Mouse (Mus musculus) olfactory bulb, adult 2 months (tissue): ENCODE data around the gene Gnai2. TPM values are rescaled to one million over a fixed set of nuclear protein-coding genes. Genes with fewer than 3 reads are reported as not detected.

ENCODE experiments used
- H3K27ac ChIP-seq: fragments of 200-500 bp; 2 replicates; pipeline ENCODE4 v1.5.1; 2012; ENCODE audit warnings: low read depth, low read length; ENCODE audit not compliant: insufficient read depth
- H3K4me1 ChIP-seq: fragments of 200-500 bp; 2 replicates; pipeline ENCODE4 v1.6.1; 2012; ENCODE audit warnings: low read length; ENCODE audit not compliant: control insufficient read depth, insufficient read depth
- H3K4me3 ChIP-seq: fragments of 200-500 bp; 2 replicates; pipeline ENCODE4 v1.5.1; 2012; ENCODE audit warnings: mild to moderate bottlenecking, low read depth, low read length, moderate library complexity; ENCODE audit not compliant: insufficient read depth
- CTCF ChIP-seq: fragments of 200-500 bp; IDR thresholded peaks from 2 replicates; pipeline ENCODE4 v1.5.1; 2012; ENCODE audit warnings: low read depth, mild to moderate bottlenecking, low read length, moderate library complexity; ENCODE audit not compliant: insufficient read depth
- POLR2A ChIP-seq: fragments of 200-500 bp; IDR thresholded peaks from 2 replicates; pipeline ENCODE4 v1.6.1; 2012; ENCODE audit warnings: mild to moderate bottlenecking, low read depth, low read length, moderate library complexity; ENCODE audit not compliant: insufficient read depth
- WGBS: fragments of 180-500 bp; shearing (Covaris S2); methylation state at CpG from one replicate; pipeline ENCODE4 v1.1.7; 2018; 5-methylcytosine and 5-hydroxymethylcytosine counted together
- polyA plus RNA-seq: library from polyadenylated mRNA; stranded (reverse); fragments of >200 nt; gene quantifications from 2 replicates; pipeline ENCODE4 v1.2.4, GENCODE M21; 2012; ENCODE audit warnings: low replicate concordance; ENCODE audit not compliant: missing spikeins, insufficient read depth, insufficient read length

Gene Gnai2
- polyA plus RNA-seq, 1 experiment = 1,429 TPM

DNA sequence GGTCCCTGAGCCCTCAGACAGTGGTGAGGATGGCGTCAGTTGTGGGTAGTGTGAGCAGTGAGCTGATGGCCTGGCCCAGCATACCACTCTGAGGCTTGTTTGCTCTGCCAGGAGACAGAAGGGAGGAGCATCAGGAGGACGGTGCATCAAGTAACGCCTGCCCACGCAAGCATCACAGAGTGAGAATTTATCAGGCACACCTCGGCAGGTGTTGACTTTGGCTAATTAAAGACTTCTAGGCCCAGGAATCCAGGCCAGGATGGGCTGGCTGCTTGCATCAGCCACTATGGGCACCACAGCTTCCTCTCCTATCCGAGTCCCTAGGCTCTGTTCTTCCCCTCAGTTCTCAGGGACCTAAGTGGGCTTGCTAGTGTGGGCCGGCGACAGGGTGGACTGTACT is 27.2 kb upstream of the Gnai2 start:
- Histone ChIP-seq H3K27ac (no peak overlapping the region), H3K4me3 (no peak overlapping the region), H3K4me1 (peaks cover 14% of the 10 kb centered on the region; the same call in 1 of the 2 replicates)
- WGBS = 80% methylated on average over 8 of the region's 8 CpGs
- no peak for TF ChIP-seq CTCF
- no peak for TF ChIP-seq POLR2A

DNA sequence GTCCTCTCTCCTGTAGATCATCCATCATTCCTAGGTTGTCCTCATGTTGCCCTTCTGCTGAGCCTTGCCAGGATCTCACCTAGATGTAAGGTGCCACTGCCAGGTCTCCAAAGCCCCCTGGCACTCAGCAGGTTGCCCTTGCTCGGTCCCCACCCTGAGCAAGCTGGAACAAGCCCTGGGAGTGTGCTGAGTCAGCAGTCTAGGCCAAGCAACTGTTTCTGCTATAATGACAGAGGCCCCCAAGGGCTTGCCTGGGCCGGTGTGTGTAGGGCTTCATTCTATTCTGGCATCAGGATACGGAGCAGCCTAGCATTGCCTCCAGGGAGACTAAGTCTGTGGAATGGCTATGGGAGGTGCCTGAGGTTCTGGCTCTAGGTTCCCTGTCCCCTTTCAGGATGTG is 25.6 kb upstream of the Gnai2 start:
- Histone ChIP-seq H3K4me3 (no peak overlapping the region), H3K27ac (no peak overlapping the region), H3K4me1 (0 out of 2 replicates have a peak, but pooled peaks cover 4% of the 10 kb centered on the region)
- 42% methylated on average over 3 of the region's 3 CpGs for WGBS
- TF ChIP-seq CTCF = no peak
- no peak for TF ChIP-seq POLR2A

DNA sequence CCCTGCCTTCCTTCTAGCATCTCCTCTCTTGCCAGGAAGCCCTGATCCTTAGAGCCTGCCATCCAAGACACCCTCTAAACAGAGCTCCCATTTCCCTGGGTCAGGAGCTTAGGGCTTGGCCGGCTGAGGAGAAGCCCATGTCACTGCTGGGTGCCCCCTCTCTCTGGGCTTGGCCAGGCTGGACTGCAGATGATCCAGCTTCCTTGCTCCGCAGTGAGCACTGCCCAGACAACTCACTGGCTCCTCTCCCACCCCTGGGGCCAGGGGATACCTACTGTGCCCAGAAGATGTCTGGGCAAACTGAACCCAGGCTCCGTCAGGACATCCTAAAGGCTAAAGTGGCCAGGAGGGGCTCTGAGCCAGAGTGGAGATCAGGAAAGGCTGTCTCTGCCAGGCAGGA is 24.8 kb upstream of the Gnai2 start:
- Histone ChIP-seq H3K27ac (0 out of 2 replicates have a peak overlapping the region, but pooled peaks have one; percentile 29), H3K4me3 (no peak overlapping the region), H3K4me1 (0 out of 2 replicates have a peak, but pooled peaks cover 4% of the 10 kb centered on the region)
- TF ChIP-seq CTCF (no peak), POLR2A (no peak)
- 72% methylated on average over 3 of the region's 3 CpGs for WGBS

DNA sequence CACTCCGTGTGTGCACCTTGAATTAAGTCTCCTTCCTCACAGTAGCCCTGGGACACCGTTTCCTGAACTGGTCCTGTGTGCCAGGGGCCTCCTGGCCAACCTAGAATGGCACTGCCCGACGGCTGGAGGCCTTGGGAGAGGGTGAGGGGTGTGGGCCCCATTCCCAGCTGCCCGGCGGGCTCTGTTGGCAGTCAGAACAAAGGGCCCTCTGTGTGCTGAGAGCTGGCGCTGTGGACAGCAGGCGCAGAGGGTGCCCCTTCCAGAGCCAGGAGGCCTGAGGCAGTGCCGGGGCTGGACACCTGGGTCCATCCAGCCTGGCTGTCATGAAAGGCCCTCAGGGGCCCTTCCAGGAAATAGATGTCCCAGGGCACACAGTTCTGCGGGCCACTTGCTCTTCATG is 24.4 kb upstream of the Gnai2 start:
- WGBS = 57% methylated on average over 10 of the region's 10 CpGs

DNA sequence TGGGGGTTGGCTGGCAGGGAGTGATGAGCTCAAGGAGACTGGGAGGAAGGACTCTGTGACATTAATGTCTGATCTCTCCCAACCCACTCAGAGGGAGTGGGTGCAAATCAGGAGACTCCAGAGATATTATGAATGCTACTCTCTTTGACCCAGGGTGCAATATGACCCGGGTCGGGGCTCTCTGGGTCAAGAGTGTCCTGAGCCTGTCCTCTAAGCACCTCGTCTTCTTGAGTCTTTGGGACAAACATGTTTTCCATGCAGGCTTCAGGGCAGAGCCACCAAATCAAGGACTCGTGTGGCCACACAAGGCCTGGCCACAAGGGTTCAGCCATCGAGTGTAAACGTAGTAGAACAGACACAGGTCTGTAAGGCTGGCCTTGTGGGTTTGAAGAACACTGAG is 22.9 kb upstream of the Gnai2 start:
- H3K27ac ChIP-seq = no peak overlapping the region
- H3K4me3 ChIP-seq = no peak overlapping the region
- 0 out of 2 replicates have a peak, but pooled peaks cover 4% of the 10 kb centered on the region for H3K4me1 ChIP-seq
- TF ChIP-seq POLR2A (no peak), CTCF (no peak)
- WGBS = 89% methylated on average over 6 of the region's 6 CpGs

More for the DNA sequence above, 24.4 kb upstream of the Gnai2 start:
- no peak overlapping the region for H3K4me3 ChIP-seq
- TF ChIP-seq CTCF (no peak), POLR2A (no peak)
- 0 out of 2 replicates have a peak overlapping the region, but pooled peaks have one; percentile 29 for H3K27ac ChIP-seq
- 0 out of 2 replicates have a peak, but pooled peaks cover 4% of the 10 kb centered on the region for H3K4me1 ChIP-seq

DNA sequence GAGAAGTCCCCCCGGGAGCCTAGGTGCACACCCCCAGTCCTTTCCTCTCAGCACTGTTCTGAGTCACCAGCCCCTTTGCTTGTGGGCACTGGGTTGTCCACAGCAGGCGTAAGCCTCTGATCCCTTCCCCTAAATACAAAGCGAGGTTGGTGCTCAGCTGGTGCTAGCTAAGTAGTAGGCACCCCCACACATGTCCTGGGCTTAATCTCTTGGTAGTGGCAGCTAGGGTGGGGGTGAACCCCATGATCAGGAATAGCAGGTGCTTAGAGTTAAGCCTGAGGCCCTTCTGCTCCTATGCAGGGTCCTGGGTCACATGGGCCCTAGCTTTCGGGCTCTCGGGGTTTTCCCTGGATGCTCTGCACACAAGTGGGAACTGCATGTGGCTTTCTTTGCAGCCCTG is 22.0 kb upstream of the Gnai2 start:
- 80% methylated on average over 5 of the region's 5 CpGs for WGBS
- no peak overlapping the region for H3K27ac ChIP-seq
- 0 out of 2 replicates have a peak, but pooled peaks cover 4% of the 10 kb centered on the region for H3K4me1 ChIP-seq
- no peak overlapping the region for H3K4me3 ChIP-seq
- TF ChIP-seq POLR2A = no peak
- no peak for TF ChIP-seq CTCF

DNA sequence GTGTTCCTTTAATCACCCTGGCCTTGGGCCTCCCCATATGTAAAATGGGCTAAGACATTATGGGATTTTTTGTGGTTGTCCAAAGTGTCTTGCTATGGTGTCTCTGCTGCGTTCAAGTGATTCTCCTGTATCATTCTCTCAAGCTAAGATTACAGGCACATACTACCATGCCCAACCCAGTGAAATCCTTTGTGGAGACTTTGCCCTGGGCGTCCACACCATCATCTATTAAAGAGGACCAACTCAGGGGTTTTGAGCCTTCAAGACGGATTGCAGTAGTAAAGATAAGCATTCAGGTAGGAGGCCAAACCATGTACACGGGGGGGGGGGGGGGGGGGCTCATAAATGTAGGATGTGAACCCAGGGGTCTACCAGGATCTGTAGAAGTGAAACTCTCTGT is 19.4 kb upstream of the Gnai2 start:
- TF ChIP-seq CTCF = no peak
- TF ChIP-seq POLR2A = no peak
- no peak overlapping the region for H3K27ac ChIP-seq
- H3K4me3 ChIP-seq = no peak overlapping the region
- peaks cover 8% of the 10 kb centered on the region for H3K4me1 ChIP-seq
- 81% methylated on average over 4 of the region's 4 CpGs for WGBS

DNA sequence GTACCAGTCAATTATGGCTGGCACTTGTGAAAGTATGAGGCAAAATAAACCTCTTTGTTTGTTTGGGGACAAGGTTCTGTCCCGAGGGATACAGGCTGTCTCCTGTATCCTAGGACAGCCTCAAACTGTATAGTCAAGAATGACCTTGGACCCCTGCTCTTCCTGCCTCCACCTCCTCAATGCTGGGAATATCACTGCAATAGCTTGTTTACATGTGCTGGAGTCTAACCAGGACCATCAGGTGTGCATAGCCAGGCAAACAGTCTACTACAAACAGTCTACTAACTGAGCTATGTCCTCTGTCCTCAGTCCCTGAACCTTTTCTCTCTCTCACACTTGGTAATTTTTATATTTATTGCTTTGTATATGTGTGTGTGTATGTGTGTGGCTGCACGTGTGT is 18.3 kb upstream of the Gnai2 start:
- WGBS = 77% methylated on average over 2 of the region's 2 CpGs
- Histone ChIP-seq H3K27ac (no peak overlapping the region), H3K4me1 (peaks cover 8% of the 10 kb centered on the region), H3K4me3 (no peak overlapping the region)
- TF ChIP-seq CTCF (no peak), POLR2A (no peak)

DNA sequence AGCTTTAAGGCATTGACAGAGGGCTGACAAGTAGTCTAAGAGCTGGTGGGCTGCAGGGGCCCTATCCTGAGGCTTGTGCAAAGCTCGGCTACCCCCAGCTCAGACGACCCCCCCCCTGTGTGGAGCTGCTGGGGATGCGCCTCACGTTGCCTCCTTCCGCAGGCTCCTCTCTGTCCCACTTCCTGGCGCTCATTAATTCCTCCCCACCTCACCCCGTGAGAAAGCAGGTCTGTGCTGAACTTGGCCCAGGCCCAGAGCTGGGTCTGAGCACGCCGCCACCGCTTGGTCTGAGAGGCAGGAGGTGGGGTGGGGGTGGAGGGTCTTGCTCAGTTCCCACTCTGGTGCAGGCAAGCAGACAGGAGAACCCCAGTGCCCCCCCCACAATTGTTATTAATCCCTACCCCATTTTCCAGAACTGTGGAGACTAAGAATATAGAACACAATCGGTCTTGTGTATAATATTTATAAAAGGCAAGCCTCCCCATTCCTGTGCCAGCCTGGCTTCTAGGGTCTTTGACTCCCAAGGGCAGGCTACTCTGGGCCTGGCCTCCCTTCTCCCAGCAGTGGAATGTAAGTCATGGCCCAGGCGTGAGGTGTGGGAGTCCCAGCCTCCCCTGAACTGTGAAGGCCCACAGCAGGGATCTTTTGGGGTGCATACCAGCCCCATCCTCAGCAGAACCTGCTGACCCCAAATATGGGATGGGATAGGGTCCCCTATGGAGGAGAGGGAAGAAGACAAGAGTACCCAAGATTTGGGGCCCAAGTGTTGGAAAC is 15.7 kb upstream of the Gnai2 start:
- peak overlapping the region; percentile 19; the same call in 1 of the 2 replicates for H3K27ac ChIP-seq

More for the DNA sequence above, 15.7 kb upstream of the Gnai2 start:
- no peak for TF ChIP-seq CTCF
- TF ChIP-seq POLR2A = no peak
- Histone ChIP-seq H3K4me3 (no peak overlapping the region), H3K4me1 (peaks cover 8% of the 10 kb centered on the region)
- WGBS = 38% methylated on average over 12 of the region's 12 CpGs
